Mouse (Mus musculus): ENCODE data around the gene St3gal3. TPM values are rescaled to one million over a fixed set of nuclear protein-coding genes. Genes with fewer than 3 reads are reported as not detected.

St3gal3 gene
- total and polyA plus RNA-seq, 3 experiments = 54.9 to 70.6 (median 55.8) TPM

GRCm38 (mm10) chr4:117921358-117921757, 213.4 kb downstream of the St3gal3 start:
- Histone ChIP-seq H3K9ac (ENCODE audit: low read depth, low read length) (no peak overlapping the region), H3K79me2 (replicated peaks; ENCODE audit: control insufficient read depth, insufficient read depth, low read length) (no peaks in the 10 kb centered on the region), H3K27ac (no peak overlapping the region), H3K36me3 (ENCODE audit: control insufficient read depth, insufficient read depth, low read length) (no peaks in the 10 kb centered on the region), H3K27me3 (ENCODE audit: control insufficient read depth, insufficient read depth, low read length) (no peaks in the 10 kb centered on the region; the same call in 1 of the 2 replicates), H3K4me3 (no peak overlapping the region), H3K4me1 (ENCODE audit: control insufficient read depth, insufficient read depth, low read length) (no peaks in the 10 kb centered on the region)
- TF ChIP-seq POLR2A (IDR thresholded peaks at IDR 0.05; ENCODE audit: insufficient read depth, low read depth, low read length) (no peak), CTCF (IDR thresholded peaks at IDR 0.05) (no peak), EP300 (IDR thresholded peaks at IDR 0.05; ENCODE audit: insufficient read depth, low read depth, low read length) (no peak)
- WGBS = 88% methylated on average over 2 of the region's 2 CpGs
- intact Hi-C loops (cut with DNase I) = no loop called here
- DNase-seq = no peak

DNA sequence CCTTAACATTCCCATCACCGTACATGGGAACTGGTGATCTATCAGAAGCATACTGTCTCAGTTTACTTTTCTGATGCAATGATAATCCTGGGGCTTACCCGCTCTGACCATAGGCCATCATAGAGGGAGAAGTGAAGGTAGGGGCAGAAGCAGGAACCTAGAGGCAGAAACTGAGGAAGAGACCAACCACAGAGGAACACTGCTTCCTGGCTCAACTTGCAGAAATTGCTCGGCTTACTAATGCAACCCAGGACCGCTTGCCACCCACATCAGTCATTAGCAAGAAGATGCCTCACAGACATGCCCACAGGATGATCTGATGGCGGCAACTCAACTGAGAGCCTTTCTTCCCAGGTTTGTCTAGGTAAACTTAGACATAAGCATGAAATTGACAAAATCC, 216.0 kb downstream of the St3gal3 start:
- Histone ChIP-seq H3K4me1 (ENCODE audit: control insufficient read depth, insufficient read depth, low read length) (no peaks in the 10 kb centered on the region), H3K4me3 (no peak overlapping the region), H3K27ac (no peak overlapping the region), H3K9ac (ENCODE audit: low read depth, low read length) (no peak overlapping the region), H3K36me3 (ENCODE audit: control insufficient read depth, insufficient read depth, low read length) (no peaks in the 10 kb centered on the region), H3K27me3 (ENCODE audit: control insufficient read depth, insufficient read depth, low read length) (no peaks in the 10 kb centered on the region), H3K79me2 (replicated peaks; ENCODE audit: control insufficient read depth, insufficient read depth, low read length) (no peaks in the 10 kb centered on the region)
- intact Hi-C loops (cut with DNase I) = no loop called here
- no peak for TF ChIP-seq POLR2A (IDR thresholded peaks at IDR 0.05; ENCODE audit: insufficient read depth, low read depth, low read length)
- no peak for TF ChIP-seq EP300 (IDR thresholded peaks at IDR 0.05; ENCODE audit: insufficient read depth, low read depth, low read length)
- TF ChIP-seq CTCF (IDR thresholded peaks at IDR 0.05) = no peak
- WGBS = 60% methylated on average over 5 of the region's 5 CpGs
- no peak for DNase-seq

DNA sequence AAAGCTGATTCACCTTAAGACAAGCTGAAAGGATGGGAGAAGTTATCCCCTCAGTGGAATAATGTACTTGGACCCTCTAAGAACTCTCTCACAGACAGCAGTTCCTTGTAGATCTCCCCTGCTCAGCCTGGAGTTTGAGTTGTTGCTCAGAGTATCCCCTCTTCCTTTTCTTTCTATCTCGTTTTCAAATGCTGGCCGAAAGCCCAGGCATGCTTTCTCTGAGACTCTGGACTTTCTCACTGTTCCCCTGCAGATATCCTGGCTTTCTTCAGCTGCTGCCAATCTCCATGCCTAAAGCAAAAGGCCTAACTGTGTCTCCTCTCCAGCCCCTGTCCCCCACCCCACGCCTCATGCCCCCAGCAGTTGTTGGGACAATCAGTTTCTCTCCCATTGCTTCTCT, 216.5 kb downstream of the St3gal3 start:
- 15% methylated on average over 3 of the region's 3 CpGs for WGBS
- intact Hi-C loops (cut with DNase I) = no loop called here

DNA sequence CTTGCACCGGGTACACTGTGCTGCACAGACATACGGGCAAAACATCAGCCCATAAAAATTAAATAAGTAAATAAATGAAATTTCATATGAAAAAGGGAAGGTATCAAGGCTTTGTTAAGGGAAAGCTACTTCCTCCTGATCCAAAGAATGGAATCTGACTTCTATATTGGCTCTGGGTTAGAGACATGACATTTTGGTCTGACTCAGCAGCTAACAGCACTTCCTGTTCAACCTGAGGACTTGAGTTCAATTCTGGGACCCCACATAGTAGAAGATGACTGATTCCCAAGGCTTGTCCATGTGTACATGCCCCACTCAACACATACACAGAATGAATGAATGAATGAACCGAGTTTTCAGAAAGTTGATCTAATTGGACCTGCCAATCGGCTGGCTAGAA, 216.9 kb downstream of the St3gal3 start:
- 72% methylated on average over 4 of the region's 4 CpGs for WGBS
- Histone ChIP-seq H3K36me3 (ENCODE audit: control insufficient read depth, insufficient read depth, low read length) (no peaks in the 10 kb centered on the region), H3K4me3 (no peak overlapping the region), H3K27ac (no peak overlapping the region), H3K79me2 (replicated peaks; ENCODE audit: control insufficient read depth, insufficient read depth, low read length) (no peaks in the 10 kb centered on the region), H3K9ac (ENCODE audit: low read depth, low read length) (no peak overlapping the region), H3K4me1 (ENCODE audit: control insufficient read depth, insufficient read depth, low read length) (peaks cover 4% of the 10 kb centered on the region), H3K27me3 (ENCODE audit: control insufficient read depth, insufficient read depth, low read length) (no peaks in the 10 kb centered on the region)
- no peak for DNase-seq
- intact Hi-C loops (cut with DNase I) = no loop called here
- no peak for TF ChIP-seq CTCF (IDR thresholded peaks at IDR 0.05)
- TF ChIP-seq POLR2A (IDR thresholded peaks at IDR 0.05; ENCODE audit: insufficient read depth, low read depth, low read length) = no peak
- no peak for TF ChIP-seq EP300 (IDR thresholded peaks at IDR 0.05; ENCODE audit: insufficient read depth, low read depth, low read length)

More for the DNA sequence above, 216.5 kb downstream of the St3gal3 start:
- Histone ChIP-seq H3K36me3 (ENCODE audit: control insufficient read depth, insufficient read depth, low read length) (no peaks in the 10 kb centered on the region), H3K9ac (ENCODE audit: low read depth, low read length) (no peak overlapping the region), H3K27ac (no peak overlapping the region), H3K79me2 (replicated peaks; ENCODE audit: control insufficient read depth, insufficient read depth, low read length) (no peaks in the 10 kb centered on the region), H3K27me3 (ENCODE audit: control insufficient read depth, insufficient read depth, low read length) (no peaks in the 10 kb centered on the region), H3K4me1 (ENCODE audit: control insufficient read depth, insufficient read depth, low read length) (peaks cover under 1% of the 10 kb centered on the region; the same call in 1 of the 2 replicates), H3K4me3 (no peak overlapping the region)
- no peak for DNase-seq
- TF ChIP-seq POLR2A (IDR thresholded peaks at IDR 0.05; ENCODE audit: insufficient read depth, low read depth, low read length) (no peak), EP300 (IDR thresholded peaks at IDR 0.05; ENCODE audit: insufficient read depth, low read depth, low read length) (no peak), CTCF (IDR thresholded peaks at IDR 0.05) (no peak)

GRCm38 (mm10) chr4:117917402-117917801, 217.3 kb downstream of the St3gal3 start:
- Histone ChIP-seq H3K9ac (ENCODE audit: low read depth, low read length) (no peak overlapping the region), H3K4me1 (ENCODE audit: control insufficient read depth, insufficient read depth, low read length) (peaks cover 6% of the 10 kb centered on the region), H3K4me3 (no peak overlapping the region), H3K27ac (no peak overlapping the region), H3K27me3 (ENCODE audit: control insufficient read depth, insufficient read depth, low read length) (no peaks in the 10 kb centered on the region), H3K36me3 (ENCODE audit: control insufficient read depth, insufficient read depth, low read length) (no peaks in the 10 kb centered on the region), H3K79me2 (replicated peaks; ENCODE audit: control insufficient read depth, insufficient read depth, low read length) (no peaks in the 10 kb centered on the region)
- TF ChIP-seq POLR2A (IDR thresholded peaks at IDR 0.05; ENCODE audit: insufficient read depth, low read depth, low read length) (no peak), EP300 (IDR thresholded peaks at IDR 0.05; ENCODE audit: insufficient read depth, low read depth, low read length) (no peak), CTCF (IDR thresholded peaks at IDR 0.05) (no peak)
- no peak for DNase-seq
- intact Hi-C loops (cut with DNase I) = no loop called here
- 73% methylated on average over 4 of the region's 4 CpGs for WGBS

- DNase-seq = no peak
- peaks cover 6% of the 10 kb centered on the region for H3K4me1 ChIP-seq (ENCODE audit: control insufficient read depth, insufficient read depth, low read length)
- intact Hi-C loops (cut with DNase I) = no loop called here
- TF ChIP-seq POLR2A (IDR thresholded peaks at IDR 0.05; ENCODE audit: insufficient read depth, low read depth, low read length) (no peak), CTCF (IDR thresholded peaks at IDR 0.05) (no peak), EP300 (IDR thresholded peaks at IDR 0.05; ENCODE audit: insufficient read depth, low read depth, low read length) (no peak)
- H3K79me2 ChIP-seq (replicated peaks; ENCODE audit: control insufficient read depth, insufficient read depth, low read length) = peaks cover 2% of the 10 kb centered on the region; the same call in 1 of the 2 replicates
- no peak overlapping the region for H3K4me3 ChIP-seq
- no peak overlapping the region for H3K9ac ChIP-seq (ENCODE audit: low read depth, low read length)
- H3K27me3 ChIP-seq (ENCODE audit: control insufficient read depth, insufficient read depth, low read length) = no peaks in the 10 kb centered on the region
- H3K27ac ChIP-seq = no peak overlapping the region
- 52% methylated on average over 5 of the region's 5 CpGs for WGBS
- no peaks in the 10 kb centered on the region for H3K36me3 ChIP-seq (ENCODE audit: control insufficient read depth, insufficient read depth, low read length)
Observed at GRCm38 (mm10) chr4:117916386-117916785, 218.3 kb downstream of the St3gal3 start.
